ENCODE assay signal across 8 mouse cellular contexts in the genomic region with DNA sequence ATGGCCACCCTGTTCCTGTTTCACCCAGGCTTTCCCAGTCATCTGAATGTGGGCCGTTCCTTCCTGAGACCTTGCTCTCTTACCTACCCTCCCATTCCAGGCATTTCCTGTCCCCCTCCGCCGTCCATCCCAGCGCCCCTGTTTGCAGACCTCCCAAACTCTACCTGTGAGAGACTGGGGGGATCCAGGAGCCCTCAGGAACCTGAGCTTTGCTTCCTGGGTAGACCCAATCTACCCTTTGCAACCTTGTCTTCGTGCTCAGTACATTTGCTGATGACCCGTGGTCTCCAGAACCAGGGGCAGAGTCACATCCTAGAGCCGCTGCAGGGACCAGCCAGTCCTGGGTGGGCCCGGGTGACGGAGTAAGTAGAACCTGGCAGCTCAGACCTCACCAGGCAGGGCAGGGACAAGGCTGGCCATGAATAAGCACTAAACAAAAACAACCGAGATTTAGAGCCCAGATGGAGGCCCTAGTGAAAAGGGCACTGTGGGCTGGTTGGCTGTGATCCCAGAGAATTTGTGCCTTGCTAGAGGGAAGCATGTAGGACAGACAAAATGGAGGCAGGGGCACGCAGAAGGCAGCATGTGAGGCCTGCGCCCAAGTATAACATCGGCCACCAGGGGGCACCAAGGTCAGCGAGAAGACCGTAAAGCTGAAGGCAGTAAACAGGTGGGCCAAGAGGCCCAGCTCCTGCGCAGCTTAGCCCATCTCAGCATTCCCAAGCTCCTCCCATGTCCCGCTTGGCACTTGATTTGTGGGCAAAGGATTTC. TPM values are rescaled to one million over a fixed set of nuclear protein-coding genes. Genes with fewer than 3 reads are reported as not detected.
DNase-seq lines count a peak whose midpoint lies in the region; ATAC-seq lines count a peak whose summit lies in the region.

No protein-coding gene starts in this region.

- ATAC-seq in hindbrain, embryonic 11.5 days (ENCODE audit: low FRiP score), result peak; percentile 73

- H3K9ac ChIP-seq in hindbrain, embryonic 11.5 days (ENCODE audit: low read depth, low read length), result peak overlapping the region; percentile 23; the same call in 1 of the 2 replicates

- H3K27ac ChIP-seq in hindbrain, embryonic 11.5 days (ENCODE audit: low read depth, low read length), result no peak overlapping the region

- H3K27me3 ChIP-seq in hindbrain, embryonic 11.5 days (ENCODE audit: control insufficient read depth, insufficient read depth, low read length), result no peaks in the 10 kb centered on the region

- no peaks in the 10 kb centered on the region for H3K36me3 ChIP-seq in hindbrain, embryonic 11.5 days (ENCODE audit: control insufficient read depth, insufficient read depth, low read length)

- no peak overlapping the region for H3K4me2 ChIP-seq in hindbrain, embryonic 11.5 days (replicated peaks; ENCODE audit: low read depth, low read length)

- H3K9me3 ChIP-seq in hindbrain, embryonic 11.5 days (ENCODE audit: control insufficient read depth, low read length), result no peaks in the 10 kb centered on the region

- peak; percentile 94 for DNase-seq in MN1 (ENCODE audit: low spot score)
- DNase-seq in cerebellum, adult 9-10 months, result peak; percentile 88
- peak; percentile 86 to 97 for DNase-seq in frontal cortex, adult 2 months (ENCODE audit: extremely low spot score in 1 of 2, low spot score in 1 of 2)
- DNase-seq in hindbrain, embryonic 11.5 days (ENCODE audit: low spot score), result peak; percentile 94
- peak; percentile 98 for DNase-seq in layer of hippocampus, postnatal 10 days (ENCODE audit: low spot score in 2 of 2)
- peak; percentile 97 for DNase-seq in lung, postnatal 10 days
- DNase-seq in ovary, postnatal 36 days (ENCODE audit: low spot score), result peak; percentile 92
- peak; percentile 96 for DNase-seq in thymus, postnatal 25 days

- no peak overlapping the region for H3K4me3 ChIP-seq in hindbrain, embryonic 11.5 days (ENCODE audit: low read depth, low read length)

- H3K4me1 ChIP-seq in hindbrain, embryonic 11.5 days (replicated peaks; ENCODE audit: control insufficient read depth, insufficient read depth, low read length), result no peaks in the 10 kb centered on the region; the same call in none of the 2 replicates

- 46% methylated on average over 17 of the region's 17 CpGs for WGBS in hindbrain, embryonic 11.5 days

RNA-seq across cellular contexts. Expression of a gene that starts 2.9 kb away (rescaled TPM):
- polyA plus RNA-seq in frontal cortex, adult 2 months (2012; rRNA removed), result 0.34 and 0.36 TPM in 2 replicates
- polyA plus RNA-seq in hindbrain, embryonic 11.5 days (2014; fragmentation: Nextera tagmentation; extraction: Ambion mirVana), result 5.8 and 8.3 TPM in 2 replicates
- total RNA-seq in layer of hippocampus, postnatal 10 days (2021), result not detected

RNA-seq across cellular contexts. Expression of a gene that starts 38.7 kb away (rescaled TPM):
- polyA plus RNA-seq in frontal cortex, adult 2 months (2012; rRNA removed), result 0.90 and 1.3 TPM in 2 replicates
- polyA plus RNA-seq in hindbrain, embryonic 11.5 days (2014; fragmentation: Nextera tagmentation; extraction: Ambion mirVana), result 0.27 and 0.34 TPM in 2 replicates
- under 1 TPM; 0.27 to 0.32 TPM for total RNA-seq in layer of hippocampus, postnatal 10 days (2021)

RNA-seq across cellular contexts. Expression of a gene that starts 44.8 kb away (rescaled TPM):
- polyA plus RNA-seq in frontal cortex, adult 2 months (2012; rRNA removed), result 516 and 607 TPM in 2 replicates
- 263 and 264 TPM in 2 replicates for polyA plus RNA-seq in hindbrain, embryonic 11.5 days (2014; fragmentation: Nextera tagmentation; extraction: Ambion mirVana)
- 100 to 1,000 TPM; 395 to 401 TPM for total RNA-seq in layer of hippocampus, postnatal 10 days (2021)
